Mouse (Mus musculus): ENCODE measurements around the gene Cfap77. TPM values are rescaled to one million over a fixed set of nuclear protein-coding genes. Genes with fewer than 3 reads are reported as not detected.

Cfap77 gene
- total RNA-seq, 2 experiments from 2014 or later, result 0.31 TPM; not detected in 1

DNA sequence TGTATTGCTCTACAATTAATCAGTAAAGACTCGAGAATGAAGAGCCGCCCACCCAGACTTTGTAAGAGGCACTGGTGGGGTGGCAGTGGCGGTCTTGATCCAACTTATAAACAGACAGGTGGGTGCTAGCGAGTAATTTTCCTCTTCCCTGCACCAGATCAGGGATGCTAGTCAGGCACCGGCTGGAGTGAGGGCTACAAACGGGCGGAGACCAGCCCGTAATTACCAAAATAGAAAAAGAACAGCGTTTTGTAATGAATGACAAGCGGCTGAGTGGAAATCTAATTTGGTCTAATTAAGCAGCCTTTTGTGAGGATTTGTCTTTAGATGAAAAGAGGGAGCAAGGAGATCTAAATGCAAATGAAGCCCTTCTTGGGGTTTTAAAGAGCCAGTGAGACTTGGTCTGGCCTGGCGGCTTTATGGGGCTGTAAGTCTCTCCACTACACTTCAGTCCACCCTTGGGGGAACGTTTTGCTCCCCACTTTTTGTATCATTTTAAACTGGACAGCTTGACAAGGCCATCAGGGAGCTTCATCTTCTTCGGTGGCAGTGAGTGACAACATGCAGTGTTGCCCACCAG lies 48.3 kb downstream of the Cfap77 start:
- intact Hi-C loops (cut with DNase I), result no loop called here

GRCm38 (mm10) chr2:29004037-29004436 lies 50.8 kb downstream of the Cfap77 start:
- no peak for DNase-seq
- intact Hi-C loops (cut with DNase I), result no loop called here

More for the DNA sequence above, 48.3 kb downstream of the Cfap77 start:
- DNase-seq, result no peak

GRCm38 (mm10) chr2:28998246-28998645 lies 56.6 kb downstream of the Cfap77 start:
- DNase-seq, result peak in 1 of 2 experiments; percentile 16
- intact Hi-C loops (cut with DNase I), result no loop called here

DNA sequence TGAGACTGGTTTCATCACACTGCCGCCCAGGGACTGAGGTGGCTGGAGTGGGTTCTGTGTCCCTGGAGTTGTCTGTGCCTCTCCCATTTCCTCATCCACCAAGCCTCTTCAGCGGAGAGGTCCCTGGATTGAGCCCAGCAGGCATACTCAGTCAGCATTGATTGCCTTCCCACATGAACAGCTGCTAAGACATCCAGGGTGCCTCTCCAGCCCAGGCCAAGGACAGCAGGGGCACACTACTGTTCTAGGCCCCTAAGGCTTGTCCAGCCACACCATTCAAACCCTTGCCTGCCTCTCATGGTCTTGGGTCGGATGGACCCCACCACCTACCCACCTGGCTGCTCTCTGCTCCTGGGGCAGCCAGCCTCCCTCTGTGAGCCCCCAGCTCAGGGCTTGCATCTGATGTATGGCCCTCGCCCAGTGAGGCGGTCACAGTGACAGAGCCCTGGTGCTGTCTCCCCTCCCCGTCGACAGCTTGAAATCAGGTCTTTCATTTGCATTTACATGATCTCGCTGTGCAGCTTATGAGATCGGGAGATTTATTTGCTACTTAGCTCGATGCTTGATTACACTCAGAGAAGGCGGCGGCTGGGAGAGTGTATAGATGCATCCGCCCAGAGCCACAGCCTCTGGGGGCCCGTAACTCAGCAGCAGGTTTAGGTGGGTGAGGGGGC lies 57.6 kb downstream of the Cfap77 start:
- intact Hi-C loops (cut with DNase I), result no loop called here
- no peak for DNase-seq

DNA sequence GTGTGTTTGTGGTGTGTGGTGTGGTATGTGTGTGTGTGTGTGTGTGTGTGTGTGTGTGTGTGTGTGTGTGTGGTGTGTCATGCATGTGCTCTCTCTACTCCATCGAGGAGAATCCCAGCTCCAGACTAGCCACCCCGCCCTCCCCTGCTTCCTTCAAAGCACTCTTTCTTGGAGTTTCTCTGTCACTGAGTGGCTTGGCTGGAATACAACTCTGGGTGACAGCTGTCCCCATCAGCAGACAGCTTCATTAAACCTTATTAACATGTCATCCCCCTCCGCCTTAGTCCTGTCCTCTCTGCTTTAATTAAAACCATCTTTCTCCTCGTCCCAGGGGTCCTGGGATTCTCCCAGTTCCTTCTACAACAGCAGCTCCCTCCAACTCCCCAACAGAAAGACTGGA lies 59.4 kb downstream of the Cfap77 start:
- no peak for DNase-seq
- intact Hi-C loops (cut with DNase I), result no loop called here

DNA sequence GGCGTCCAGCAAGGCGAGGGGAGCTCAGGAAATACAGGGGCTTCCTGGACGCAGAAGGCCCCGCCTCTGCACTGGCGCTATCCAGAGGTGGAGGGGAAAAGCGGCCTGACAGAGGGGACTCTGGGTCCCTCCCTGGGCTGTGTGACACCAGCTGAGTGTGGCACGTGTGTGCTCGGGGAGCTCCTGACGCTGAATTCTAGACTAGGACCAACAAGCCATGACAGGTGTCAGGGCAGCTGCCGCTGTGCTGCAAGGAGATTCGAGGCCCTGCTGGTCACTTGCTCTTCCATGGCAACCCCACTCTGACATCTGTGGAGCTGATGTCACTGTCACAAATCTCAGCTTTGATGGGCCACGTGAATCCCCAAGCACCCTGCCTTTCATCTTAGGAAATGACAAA lies 60.9 kb downstream of the Cfap77 start:
- no peak for DNase-seq

GRCm38 (mm10) chr2:28988781-28989180 lies 66.1 kb downstream of the Cfap77 start:
- intact Hi-C loops (cut with DNase I), result no loop called here
- DNase-seq, result no peak

More for the DNA sequence above, 60.9 kb downstream of the Cfap77 start:
- intact Hi-C loops (cut with DNase I), result no loop called here

DNA sequence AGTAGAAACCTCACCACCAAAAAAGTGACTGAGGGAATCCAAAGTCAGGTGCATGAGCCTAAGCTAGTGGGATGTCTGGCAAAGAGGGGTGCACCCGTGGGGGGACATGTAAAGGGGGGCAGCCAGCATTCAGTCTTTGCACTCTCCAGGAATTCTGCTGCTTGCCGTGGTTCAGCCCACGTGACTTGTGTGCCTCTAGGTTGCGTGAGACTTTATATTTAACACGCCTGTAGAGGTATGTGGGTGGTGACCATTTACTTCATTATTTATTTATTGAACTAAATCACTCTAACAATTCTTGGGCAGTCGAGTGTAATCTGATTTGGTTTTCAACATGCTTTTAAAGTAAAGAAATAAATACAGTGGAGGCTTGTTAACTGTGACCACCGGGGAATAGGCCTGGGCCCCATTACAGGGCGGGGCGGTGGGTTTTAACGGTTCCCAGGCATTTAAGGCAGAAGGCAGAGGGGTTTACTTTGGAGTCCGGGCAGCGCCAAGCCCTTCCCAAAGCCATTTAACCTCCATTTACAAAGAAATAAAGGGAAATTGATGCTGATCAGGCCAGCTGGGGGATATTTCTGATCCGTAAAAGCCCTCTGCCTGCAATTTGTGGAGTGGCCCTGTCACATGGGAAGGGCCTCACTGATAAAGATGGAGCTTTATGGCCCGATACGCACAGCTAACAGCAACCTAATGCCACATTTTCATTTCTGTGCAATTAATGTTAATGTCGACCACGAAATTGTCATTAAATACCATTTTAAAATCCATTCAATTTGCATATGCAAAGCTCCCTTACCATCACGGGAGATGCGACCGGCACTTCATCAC lies 74.6 kb downstream of the Cfap77 start:
- intact Hi-C loops (cut with DNase I), result no loop called here
- no peak for DNase-seq

- intact Hi-C loops (cut with DNase I), result loop anchor here (5.0 kb wide), 1 partner anchor 121 kb away; no protein-coding TSS in a partner anchor
- no peak for DNase-seq
Measured at GRCm38 (mm10) chr2:28978461-28978860, 76.4 kb downstream of the Cfap77 start.

DNA sequence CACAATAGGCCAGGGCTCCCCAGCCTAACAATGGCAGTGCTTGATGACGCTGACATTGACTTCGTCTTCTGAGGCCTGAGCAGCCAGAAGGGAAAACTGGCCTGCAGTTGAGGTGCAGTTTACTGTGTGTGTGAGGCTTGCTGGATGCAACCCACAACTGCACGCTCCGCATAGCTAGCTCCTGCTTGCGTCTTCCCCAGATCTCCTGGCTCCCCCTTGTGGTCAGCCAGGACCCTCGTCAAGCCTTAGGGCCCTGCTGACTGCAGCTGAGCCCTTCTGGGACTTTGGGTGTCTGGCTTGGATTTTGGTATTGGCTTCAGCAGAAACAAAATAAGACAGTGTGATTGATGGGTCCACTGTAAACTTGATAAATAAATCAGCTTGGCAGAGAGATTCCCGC lies 78.2 kb downstream of the Cfap77 start:
- intact Hi-C loops (cut with DNase I), result loop anchor here (1.0 to 5.0 kb wide), 4 partner anchors 52 to 221 kb away; no protein-coding TSS in a partner anchor
- peak; percentile 81 to 90 for DNase-seq

DNA sequence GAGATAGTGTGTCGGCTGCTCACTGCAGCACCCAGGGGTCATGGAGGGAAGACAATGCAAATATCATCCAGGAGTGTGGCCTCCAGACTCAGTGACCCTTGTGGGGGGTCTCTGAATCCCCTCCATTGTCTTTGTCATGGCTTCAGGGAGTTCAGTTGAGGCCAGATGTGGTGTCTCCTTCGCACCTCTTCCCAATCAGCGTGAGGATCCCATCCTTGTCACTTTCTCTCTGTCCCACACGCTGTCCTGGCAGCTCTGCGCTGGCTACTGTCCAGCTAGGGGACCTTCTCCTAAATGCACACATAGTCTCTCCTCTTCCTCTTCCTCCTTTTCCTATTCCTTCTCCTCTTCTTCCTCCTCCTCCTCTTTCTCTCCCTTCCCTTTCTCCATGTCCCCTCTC lies 79.3 kb downstream of the Cfap77 start:
- DNase-seq, result no peak
- intact Hi-C loops (cut with DNase I), result loop anchor here (1.0 to 5.0 kb wide), 4 partner anchors 51 to 220 kb away; no protein-coding TSS in a partner anchor

DNA sequence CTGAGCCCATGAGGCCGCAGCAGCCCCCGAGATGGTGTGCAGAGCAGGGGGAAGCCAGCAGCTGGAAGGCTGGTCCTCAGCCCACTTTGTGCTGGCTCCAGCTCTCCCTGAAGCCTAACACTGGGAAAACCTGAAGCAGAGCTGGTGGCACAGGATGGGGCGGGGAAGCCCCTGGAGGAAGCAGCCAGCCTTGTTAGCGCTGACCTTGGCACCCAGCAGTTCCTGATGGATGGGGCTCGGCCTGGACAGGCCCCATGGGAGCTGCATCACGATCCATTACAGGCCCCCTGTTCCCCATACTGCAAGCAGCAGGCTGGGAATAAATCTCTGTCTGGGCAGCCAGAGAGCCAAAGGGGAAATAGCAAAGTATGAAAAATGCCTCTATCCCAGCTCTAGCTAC lies 80.3 kb downstream of the Cfap77 start:
- intact Hi-C loops (cut with DNase I), result no loop called here
- peak in 1 of 2 experiments; percentile 12 for DNase-seq

GRCm38 (mm10) chr2:28973832-28974450 lies 80.9 kb downstream of the Cfap77 start:
- intact Hi-C loops (cut with DNase I), result no loop called here
- DNase-seq, result no peak

GRCm38 (mm10) chr2:28970424-28970823 lies 84.4 kb downstream of the Cfap77 start:
- DNase-seq, result no peak
- intact Hi-C loops (cut with DNase I), result no loop called here

DNA sequence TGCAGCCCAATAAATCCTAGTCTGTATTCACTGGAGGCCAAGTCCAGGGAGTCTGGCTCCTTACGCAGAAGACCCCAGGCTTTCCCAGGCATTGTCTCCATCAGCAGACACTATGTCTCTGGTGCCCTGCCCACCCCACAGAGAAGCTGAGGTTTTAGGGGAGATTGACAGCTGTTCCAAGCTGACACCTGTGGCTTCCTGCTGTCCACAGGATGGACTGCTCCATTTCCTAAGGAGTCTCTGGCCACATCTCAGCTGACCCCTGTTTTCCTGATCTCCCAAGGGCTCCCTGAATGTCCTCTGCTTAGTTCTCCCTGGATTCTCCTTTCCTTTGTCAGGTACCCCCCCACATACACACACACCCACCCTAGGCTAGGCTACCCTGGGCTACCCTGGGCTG lies 86.6 kb downstream of the Cfap77 start:
- no peak for DNase-seq
- intact Hi-C loops (cut with DNase I), result no loop called here

GRCm38 (mm10) chr2:28966151-28966795 lies 88.6 kb downstream of the Cfap77 start:
- DNase-seq, result no peak
- intact Hi-C loops (cut with DNase I), result no loop called here

DNA sequence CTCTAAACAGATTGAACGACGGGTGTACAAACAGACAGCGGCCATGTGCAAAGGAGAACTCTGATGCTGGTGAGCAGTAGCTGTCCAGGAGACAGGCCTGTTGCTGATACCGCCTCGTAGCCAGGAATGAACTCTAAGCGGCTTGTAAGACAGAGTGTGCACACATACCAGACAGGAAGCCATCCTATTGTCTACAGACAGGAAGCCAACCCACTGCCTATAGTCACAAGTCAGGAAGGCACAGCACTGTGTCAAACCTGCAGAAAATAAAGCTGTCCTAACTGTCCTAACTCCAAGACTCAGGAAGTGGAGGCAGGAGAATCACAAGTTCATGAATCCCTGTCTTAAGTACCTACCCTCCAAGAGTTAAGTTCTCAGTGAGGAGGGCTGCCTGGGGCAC lies 91.3 kb downstream of the Cfap77 start:
- intact Hi-C loops (cut with DNase I), result no loop called here
- DNase-seq, result no peak

GRCm38 (mm10) chr2:28961636-28962035 lies 93.2 kb downstream of the Cfap77 start:
- intact Hi-C loops (cut with DNase I), result no loop called here
- no peak for DNase-seq

DNA sequence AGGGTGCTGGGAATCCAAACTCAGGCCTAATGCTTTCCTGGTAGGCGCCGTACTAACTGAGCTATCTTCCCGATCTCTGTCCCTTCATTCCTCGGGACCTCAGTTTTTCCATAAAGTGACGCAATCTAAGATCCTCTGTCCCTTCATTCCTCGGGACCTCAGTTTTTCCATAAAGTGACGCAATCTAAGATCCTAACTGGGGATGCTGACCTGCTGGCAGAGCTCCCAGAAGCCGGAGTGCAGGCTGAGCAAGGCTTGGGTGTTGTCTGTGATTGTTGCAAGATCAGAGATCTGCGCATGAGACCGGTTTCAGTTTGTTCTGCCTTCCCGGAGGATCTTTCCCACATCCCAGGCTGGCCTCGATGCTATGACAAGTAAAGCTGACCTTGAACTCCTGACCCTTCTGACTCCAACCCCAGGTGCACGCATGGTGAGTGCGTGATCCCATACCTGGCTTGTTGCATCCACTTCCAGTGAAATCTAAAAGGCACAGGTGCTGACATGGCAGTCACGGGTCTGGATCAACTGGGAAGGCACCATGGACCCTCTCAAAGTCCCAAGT lies 93.8 kb downstream of the Cfap77 start:
- DNase-seq, result peak in 1 of 2 experiments; percentile 8
- intact Hi-C loops (cut with DNase I), result no loop called here

GRCm38 (mm10) chr2:28956874-28957273 lies 98.0 kb downstream of the Cfap77 start:
- no peak for DNase-seq
- intact Hi-C loops (cut with DNase I), result no loop called here
